Mouse (Mus musculus) heart, embryonic 14.5 days (tissue): ENCODE measurements at regions not wholly inside any gene's neighbourhood (a gene's known extent, or its start where the extent isn't known, plus 50 kb on each side); places are given as distances from the start of the nearest gene placed in this dataset.
A peak's percentile ranks its signal among the peaks of the same experiment; 100 is the strongest.

Experiments used
- ATAC-seq: fragments of 200-750 bp; cut with Nextera tagmentation; 2 replicates; pipeline ENCODE4 v1.8.0; 2017; ENCODE audit warnings: low read depth, moderate TSS enrichment; ENCODE audit not compliant: insufficient number of reproducible peaks, insufficient read depth, low FRiP score
- H3K27ac ChIP-seq, 2 experiments: fragments of 200-500 bp in 1 of 2; fragments of 300-500 bp in 1 of 2; sonication (generic) in 1 of 2; replicated peaks in 1 of 2; 2 replicates each; pipeline ENCODE4 v1.5.1; 2012 to 2014; ENCODE audit warnings: low read depth in 2 of 2, low read length in 2 of 2, control low read depth in 1 of 2, mild to moderate bottlenecking in 1 of 2, mixed read lengths in 1 of 2; ENCODE audit not compliant: control insufficient read depth in 1 of 2, insufficient read depth in 1 of 2
- H3K27me3 ChIP-seq: fragments of 300-500 bp; sonication (generic); 2 replicates; pipeline ENCODE4 v1.6.1; 2014; ENCODE audit warnings: mild to moderate bottlenecking, low read length, control low read depth; ENCODE audit not compliant: control insufficient read depth, insufficient read depth
- H3K36me3 ChIP-seq: fragments of 300-500 bp; sonication (generic); 2 replicates; pipeline ENCODE4 v1.6.1; 2014; ENCODE audit warnings: mild to moderate bottlenecking, control low read depth, low read length, mixed read lengths; ENCODE audit not compliant: control insufficient read depth, insufficient read depth
- H3K4me1 ChIP-seq, 2 experiments: fragments of 200-500 bp in 1 of 2; fragments of 300-500 bp in 1 of 2; sonication (generic) in 1 of 2; 2 replicates each; pipeline ENCODE4 v1.6.1; 2012 to 2014; ENCODE audit warnings: low read length in 2 of 2, control low read depth in 1 of 2, mixed read lengths in 1 of 2; ENCODE audit not compliant: control insufficient read depth in 2 of 2, insufficient read depth in 2 of 2
- H3K4me2 ChIP-seq: fragments of 300-500 bp; sonication (generic); 2 replicates; pipeline ENCODE4 v1.6.1; 2014; ENCODE audit warnings: mild to moderate bottlenecking, low read length
- H3K4me3 ChIP-seq, 2 experiments: fragments of 200-500 bp in 1 of 2; fragments of 300-500 bp in 1 of 2; sonication (generic) in 1 of 2; 2 replicates each; pipeline ENCODE4 v1.5.1; 2012 to 2014; ENCODE audit warnings: low read length in 2 of 2, mild to moderate bottlenecking in 2 of 2, control low read depth in 1 of 2, low read depth in 1 of 2, moderate library complexity in 1 of 2; ENCODE audit not compliant: control insufficient read depth in 1 of 2, insufficient read depth in 1 of 2
- H3K9ac ChIP-seq: fragments of 300-500 bp; sonication (generic); 2 replicates; pipeline ENCODE4 v1.6.1; 2014; ENCODE audit warnings: mild to moderate bottlenecking, low read length
- H3K9me3 ChIP-seq: fragments of 300-500 bp; sonication (generic); 2 replicates; pipeline ENCODE4 v1.6.1; 2016; ENCODE audit warnings: low read length, control low read depth; ENCODE audit not compliant: control insufficient read depth
- WGBS: fragments of 180-500 bp; shearing (Covaris S2); extraction: QIAGEN DNeasy Blood & Tissue Kit; methylation state at CpG from one replicate; pipeline ENCODE4 v1.1.7; 2014; 5-methylcytosine and 5-hydroxymethylcytosine counted together

- 26% methylated on average over 3 of the region's 3 CpGs for WGBS
- no peak for ATAC-seq
- no peaks in the 10 kb centered on the region for H3K36me3 ChIP-seq
- H3K27me3 ChIP-seq, result no peaks in the 10 kb centered on the region
- H3K9me3 ChIP-seq, result no peaks in the 10 kb centered on the region
- no peak overlapping the region for H3K9ac ChIP-seq
- H3K27ac ChIP-seq, result peak overlapping the region in 1 of 2 experiments; percentile 2; a peak in 1 of 4 replicates
- no peak overlapping the region for H3K4me3 ChIP-seq
- H3K4me2 ChIP-seq, result no peak overlapping the region
- H3K4me1 ChIP-seq, result peaks cover 44 to 59% of the 10 kb centered on the region in 2 experiments
These were observed 112.4 kb upstream of the Haao start for GRCm38 (mm10) chr17:83960158-83960557.

GRCm38 (mm10) chr17:83959159-83959848, 111.5 kb upstream of the Haao start:
- ATAC-seq, result no peak
- no peak overlapping the region for H3K27ac ChIP-seq
- no peak overlapping the region for H3K4me2 ChIP-seq

DNA sequence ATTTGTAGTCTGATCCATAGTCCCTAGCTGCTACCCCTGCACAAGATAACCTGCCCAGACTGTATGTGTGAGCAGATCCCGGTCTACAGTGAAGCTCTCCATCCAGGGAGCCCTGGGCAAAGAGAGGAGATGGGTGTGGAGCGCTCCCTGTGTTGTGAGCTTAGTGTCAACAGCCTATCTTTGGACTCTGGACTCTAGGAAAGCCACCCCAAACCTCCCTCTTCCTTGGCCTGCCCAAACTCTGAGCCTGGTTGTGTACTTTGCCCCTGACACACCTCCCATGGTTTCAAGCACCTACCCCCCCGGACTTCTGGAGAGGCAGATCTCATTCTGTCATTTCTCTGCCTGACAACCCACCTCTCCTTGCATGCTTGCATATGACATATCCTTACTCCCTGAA, 110.9 kb upstream of the Haao start:
- no peak overlapping the region for H3K27ac ChIP-seq
- H3K27me3 ChIP-seq, result no peaks in the 10 kb centered on the region
- WGBS, result 67% methylated on average over 3 of the region's 3 CpGs
- no peaks in the 10 kb centered on the region for H3K9me3 ChIP-seq
- no peak overlapping the region for H3K9ac ChIP-seq
- H3K4me1 ChIP-seq, result peaks cover 50 to 61% of the 10 kb centered on the region in 2 experiments
- no peaks in the 10 kb centered on the region for H3K36me3 ChIP-seq
- no peak overlapping the region for H3K4me2 ChIP-seq
- no peak for ATAC-seq
- H3K4me3 ChIP-seq, result no peak overlapping the region

More at GRCm38 (mm10) chr17:83959159-83959848, 111.5 kb upstream of the Haao start:
- 48% methylated on average over 9 of the region's 9 CpGs for WGBS
- H3K9me3 ChIP-seq, result no peaks in the 10 kb centered on the region
- no peak overlapping the region for H3K4me3 ChIP-seq
- no peaks in the 10 kb centered on the region for H3K36me3 ChIP-seq
- H3K27me3 ChIP-seq, result no peaks in the 10 kb centered on the region
- H3K4me1 ChIP-seq, result peaks cover 46 to 59% of the 10 kb centered on the region in 2 experiments
- H3K9ac ChIP-seq, result no peak overlapping the region

GRCm38 (mm10) chr17:83957661-83958540, 110.1 kb upstream of the Haao start:
- Histone ChIP-seq H3K9me3 (no peaks in the 10 kb centered on the region), H3K27me3 (no peaks in the 10 kb centered on the region), H3K4me3 (no peak overlapping the region), H3K36me3 (no peaks in the 10 kb centered on the region), H3K4me2 (no peak overlapping the region), H3K27ac (no peak overlapping the region), H3K9ac (no peak overlapping the region), H3K4me1 (peaks cover 56 to 65% of the 10 kb centered on the region in 2 experiments)
- no peak for ATAC-seq
- WGBS, result 60% methylated on average over 10 of the region's 12 CpGs

GRCm38 (mm10) chr17:83956821-83957565, 109.2 kb upstream of the Haao start:
- Histone ChIP-seq H3K4me3 (no peak overlapping the region), H3K4me1 (peaks cover 56 to 62% of the 10 kb centered on the region in 2 experiments), H3K27ac (peak overlapping the region; percentile 9 to 33; a peak in 2 of 4 replicates), H3K9ac (no peak overlapping the region), H3K27me3 (no peaks in the 10 kb centered on the region), H3K4me2 (no peak overlapping the region), H3K9me3 (no peaks in the 10 kb centered on the region), H3K36me3 (no peaks in the 10 kb centered on the region)
- 31% methylated on average over 12 of the region's 12 CpGs for WGBS
- no peak for ATAC-seq

- Histone ChIP-seq H3K4me1 (peaks cover 56 to 62% of the 10 kb centered on the region in 2 experiments), H3K9ac (no peak overlapping the region), H3K36me3 (no peaks in the 10 kb centered on the region), H3K9me3 (no peaks in the 10 kb centered on the region), H3K27ac (peak overlapping the region; percentile 9 to 33; a peak in 1 of 4 replicates), H3K4me3 (no peak overlapping the region), H3K4me2 (no peak overlapping the region), H3K27me3 (no peaks in the 10 kb centered on the region)
- ATAC-seq, result no peak
- 82% methylated on average over 5 of the region's 5 CpGs for WGBS
These were observed 108.2 kb upstream of the Haao start for GRCm38 (mm10) chr17:83955978-83956377.

GRCm38 (mm10) chr17:83955058-83955697, 107.4 kb upstream of the Haao start:
- Histone ChIP-seq H3K4me3 (no peak overlapping the region), H3K27ac (peak overlapping the region; percentile 87 to 93), H3K36me3 (no peaks in the 10 kb centered on the region), H3K4me1 (peaks cover 49 to 58% of the 10 kb centered on the region in 2 experiments), H3K9ac (peak overlapping the region; percentile 44; the same call in 1 of the 2 replicates), H3K4me2 (no peak overlapping the region), H3K9me3 (no peaks in the 10 kb centered on the region), H3K27me3 (no peaks in the 10 kb centered on the region)
- ATAC-seq, result no peak
- 67% methylated on average over 10 of the region's 10 CpGs for WGBS
